Mouse (Mus musculus) spleen, adult 12 weeks (tissue): ENCODE data around the gene Agap2.

Experiments
- DNase-seq: peaks from one replicate; pipeline ENCODE4 v3.0.0; 2022; ENCODE audit warnings: low spot score

Gene Agap2

GRCm38 (mm10) chr10:127076082-127076481, 998 bp downstream of the Agap2 start:
- no peak for DNase-seq

DNA sequence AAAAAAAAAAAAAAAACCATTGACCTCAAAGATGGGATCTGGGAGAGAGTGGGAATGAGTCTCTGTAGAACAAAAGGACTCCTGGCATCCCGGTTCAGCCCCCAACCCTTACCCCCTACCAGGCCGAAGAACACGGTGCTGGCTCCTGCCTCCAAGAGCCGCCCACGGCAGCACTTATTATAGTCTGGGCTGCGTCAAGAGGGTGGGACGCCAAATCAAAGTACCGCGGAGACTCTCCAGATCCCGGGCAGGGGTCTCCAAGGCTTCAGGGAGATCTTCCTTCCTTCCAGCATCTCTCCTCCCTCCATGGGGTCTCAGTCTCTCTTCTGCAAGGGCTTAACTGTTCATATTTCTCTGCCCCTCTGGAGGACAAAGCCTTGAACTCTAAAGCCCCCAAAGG, 2.4 kb downstream of the Agap2 start:
- no peak for DNase-seq

GRCm38 (mm10) chr10:127078001-127078676, 3.1 kb downstream of the Agap2 start:
- no peak for DNase-seq

DNA sequence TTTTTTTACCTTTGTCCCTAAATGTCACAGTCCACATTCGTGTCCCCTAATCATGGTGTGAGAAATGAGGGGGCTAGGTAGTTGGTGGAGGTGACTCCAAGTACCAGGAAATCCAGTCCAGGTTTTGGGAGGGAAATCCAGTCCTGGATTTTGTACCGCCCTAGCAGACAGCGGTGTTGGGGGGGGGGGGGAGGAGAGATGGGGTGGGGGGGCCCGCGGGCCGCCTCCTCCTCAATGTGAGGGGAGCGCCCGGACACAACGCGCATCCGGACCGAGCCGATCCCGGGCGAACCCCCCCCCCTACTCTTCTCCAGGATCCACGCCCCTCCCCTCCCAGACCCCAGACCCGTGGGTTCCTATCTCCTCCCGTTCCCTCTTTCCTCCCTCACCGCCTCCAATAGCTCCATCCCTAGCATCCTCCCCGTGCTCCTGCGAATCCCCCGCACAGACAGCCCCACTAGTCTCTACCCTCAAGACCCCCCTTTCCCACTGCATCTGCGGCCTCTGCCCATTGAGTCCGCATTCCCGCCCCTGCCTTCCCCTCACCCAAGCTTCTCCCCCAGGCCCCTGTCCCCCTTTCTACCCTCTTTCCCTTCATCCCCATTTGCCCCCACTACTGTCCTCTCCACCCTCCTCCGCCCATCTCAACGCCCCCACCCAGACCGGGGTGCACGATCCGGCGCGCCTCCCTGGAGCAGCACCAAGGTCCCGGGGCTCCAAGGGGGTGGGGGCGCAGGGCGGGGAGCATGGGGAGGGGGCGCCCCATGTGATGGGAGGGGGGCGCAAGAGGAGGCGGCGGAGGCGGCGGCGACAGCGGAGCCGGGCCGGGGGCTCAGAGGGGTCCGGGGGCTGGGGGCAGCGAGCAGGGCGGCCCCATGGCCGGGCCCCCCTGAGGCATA, 3.8 kb downstream of the Agap2 start:
- DNase-seq = no peak

DNA sequence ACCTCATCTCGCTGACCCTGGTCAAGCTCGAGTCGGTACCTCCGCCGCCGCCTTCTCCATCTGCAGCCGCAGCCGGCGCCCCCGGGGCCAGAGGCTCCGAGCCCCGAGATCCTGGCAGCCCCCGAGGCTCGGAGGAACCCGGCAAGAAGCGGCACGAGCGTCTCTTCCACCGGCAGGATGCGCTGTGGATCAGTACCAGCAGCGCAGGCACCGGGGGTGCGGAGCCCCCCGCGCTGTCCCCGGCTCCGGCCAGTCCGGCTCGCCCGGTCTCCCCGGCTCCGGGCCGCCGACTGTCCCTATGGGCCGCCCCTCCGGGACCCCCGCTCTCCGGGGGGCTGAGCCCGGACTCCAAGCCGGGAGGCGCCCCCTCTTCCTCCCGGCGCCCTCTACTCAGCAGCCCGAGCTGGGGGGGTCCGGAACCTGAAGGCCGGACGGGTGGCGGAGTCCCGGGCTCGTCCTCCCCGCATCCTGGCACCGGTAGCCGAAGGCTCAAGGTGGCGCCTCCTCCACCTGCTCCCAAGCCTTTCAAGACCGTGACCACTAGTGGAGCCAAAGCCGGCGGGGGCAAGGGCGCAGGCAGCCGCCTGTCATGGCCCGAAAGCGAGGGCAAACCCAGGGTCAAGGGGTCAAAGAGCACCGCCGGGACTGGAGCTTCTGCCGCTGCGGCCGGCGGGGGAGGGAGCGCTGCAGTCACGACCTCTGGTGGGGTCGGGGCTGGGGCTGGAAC, 4.7 kb downstream of the Agap2 start:
- DNase-seq = no peak

GRCm38 (mm10) chr10:127080901-127081780, 6.1 kb downstream of the Agap2 start:
- no peak for DNase-seq

GRCm38 (mm10) chr10:127081996-127082620, 7.0 kb downstream of the Agap2 start:
- no peak for DNase-seq

- no peak for DNase-seq
These were observed 8.3 kb downstream of the Agap2 start for GRCm38 (mm10) chr10:127083292-127083914.

DNA sequence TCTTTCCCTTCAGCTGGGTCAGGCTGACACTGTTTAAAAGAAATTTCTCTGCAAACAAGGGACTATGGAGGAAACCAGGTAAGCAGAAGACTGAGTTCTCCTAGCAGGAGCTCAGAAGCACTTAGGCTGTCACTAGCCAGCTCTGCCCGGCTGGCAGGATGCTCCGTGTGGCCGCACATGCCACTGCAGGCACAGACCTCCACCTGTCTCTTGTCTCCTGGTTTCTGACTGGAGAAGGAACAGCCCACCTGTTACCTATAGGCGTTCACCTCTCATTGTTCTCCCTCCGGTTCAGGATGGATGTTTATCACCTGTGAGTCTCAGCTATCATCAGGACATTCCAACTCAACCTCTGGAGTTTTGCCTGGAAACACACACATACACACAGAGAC, 8.8 kb downstream of the Agap2 start:
- DNase-seq = no peak

DNA sequence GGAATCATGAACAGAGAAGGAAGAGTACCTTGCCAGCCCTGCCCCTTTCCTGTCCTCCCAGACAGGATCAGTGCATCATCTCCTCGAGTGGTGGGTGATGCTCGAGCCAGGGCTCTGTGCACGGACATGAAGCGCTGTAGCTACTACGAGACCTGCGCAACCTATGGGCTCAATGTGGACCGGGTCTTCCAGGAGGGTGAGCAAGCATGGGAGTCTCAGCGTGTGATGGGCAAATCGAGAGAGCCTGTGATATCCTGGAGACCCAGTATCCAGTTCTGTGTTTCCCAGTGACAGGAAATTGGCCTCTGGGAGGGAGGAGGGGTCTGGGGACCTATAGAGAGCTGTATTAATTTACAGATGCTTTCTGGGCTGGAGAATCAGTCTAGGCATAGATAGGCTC, 10.0 kb downstream of the Agap2 start:
- DNase-seq = no peak

GRCm38 (mm10) chr10:127085633-127086032, 10.5 kb downstream of the Agap2 start:
- DNase-seq = no peak

DNA sequence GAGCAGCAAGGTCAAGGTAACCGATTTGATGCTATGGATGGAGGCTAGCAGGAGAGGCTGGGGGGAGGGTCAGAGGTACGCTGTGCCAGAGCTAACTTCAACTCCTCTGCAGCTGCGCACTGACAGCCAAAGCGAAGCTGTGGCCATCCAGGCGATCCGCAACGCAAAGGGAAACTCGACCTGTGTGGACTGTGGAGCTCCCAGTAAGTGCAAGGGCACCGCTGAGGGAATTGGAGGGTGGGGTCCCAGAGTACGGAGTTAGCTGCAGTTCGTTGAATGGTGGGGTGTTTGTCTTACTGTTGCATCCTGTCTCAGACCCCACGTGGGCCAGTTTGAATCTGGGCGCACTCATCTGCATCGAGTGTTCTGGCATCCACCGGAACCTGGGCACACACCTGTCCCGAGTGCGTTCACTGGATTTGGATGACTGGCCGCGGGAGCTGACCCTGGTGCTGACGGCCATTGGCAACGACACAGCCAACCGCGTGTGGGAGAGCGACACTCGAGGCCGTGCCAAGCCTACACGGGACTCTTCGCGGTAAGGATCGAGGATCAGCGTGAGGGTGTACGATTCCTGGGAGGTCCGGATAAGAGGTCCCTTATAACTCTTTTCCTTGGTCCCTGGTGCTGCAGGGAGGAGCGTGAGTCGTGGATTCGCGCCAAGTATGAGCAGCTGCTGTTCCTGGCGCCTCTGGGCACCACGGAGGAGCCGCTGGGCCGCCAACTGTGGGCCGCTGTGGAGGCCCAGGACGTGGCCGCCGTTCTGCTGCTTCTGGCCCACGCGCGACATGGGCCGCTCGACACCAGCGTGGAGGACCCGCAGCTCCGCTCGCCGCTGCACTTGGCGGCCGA, 15.7 kb downstream of the Agap2 start:
- no peak for DNase-seq

- DNase-seq = no peak
These were observed 16.7 kb downstream of the Agap2 start for GRCm38 (mm10) chr10:127091507-127092396.

DNA sequence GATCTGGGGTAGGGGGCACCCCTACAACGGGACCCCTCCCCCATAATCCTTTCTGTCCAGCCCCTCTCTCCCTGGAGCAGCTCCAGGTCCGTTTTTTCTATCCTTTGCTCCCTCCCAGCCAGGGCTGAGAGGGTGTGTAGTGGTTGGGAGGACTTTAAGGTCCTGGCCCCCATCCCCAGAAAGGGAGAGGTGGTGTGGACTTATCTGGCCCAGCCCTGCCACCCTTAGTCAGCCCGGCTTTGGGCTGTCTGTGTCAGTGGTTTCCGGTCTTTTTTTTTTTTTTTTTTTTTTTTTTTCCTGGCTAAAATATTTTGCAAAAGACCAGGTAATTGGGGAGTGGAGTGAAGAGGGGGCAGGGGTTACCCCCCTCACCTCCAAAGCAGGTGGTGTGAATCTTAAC, 17.7 kb downstream of the Agap2 start:
- no peak for DNase-seq

DNA sequence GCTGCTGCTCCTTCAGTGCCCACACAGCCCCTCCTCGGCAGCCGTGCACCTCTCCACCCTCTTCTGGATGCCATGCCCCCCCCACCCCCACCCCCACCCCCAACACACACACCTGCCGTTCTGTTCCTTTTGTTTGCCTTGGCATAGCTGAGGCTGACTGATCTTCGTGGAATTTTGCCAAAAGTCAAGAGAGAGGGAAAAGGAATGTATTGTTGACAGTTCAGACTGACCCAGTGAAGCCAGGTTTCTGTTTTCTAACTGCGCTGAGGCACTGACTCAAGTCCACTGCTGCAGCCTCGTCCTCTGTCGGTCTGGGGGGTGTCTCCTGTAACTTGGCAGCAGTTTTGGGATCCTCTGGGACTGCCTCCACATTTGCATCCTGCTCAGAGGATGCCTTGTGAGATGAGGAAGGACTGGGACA, 19.3 kb downstream of the Agap2 start:
- DNase-seq = no peak

GRCm38 (mm10) chr10:127098514-127098913, 23.4 kb downstream of the Agap2 start:
- DNase-seq = no peak

DNA sequence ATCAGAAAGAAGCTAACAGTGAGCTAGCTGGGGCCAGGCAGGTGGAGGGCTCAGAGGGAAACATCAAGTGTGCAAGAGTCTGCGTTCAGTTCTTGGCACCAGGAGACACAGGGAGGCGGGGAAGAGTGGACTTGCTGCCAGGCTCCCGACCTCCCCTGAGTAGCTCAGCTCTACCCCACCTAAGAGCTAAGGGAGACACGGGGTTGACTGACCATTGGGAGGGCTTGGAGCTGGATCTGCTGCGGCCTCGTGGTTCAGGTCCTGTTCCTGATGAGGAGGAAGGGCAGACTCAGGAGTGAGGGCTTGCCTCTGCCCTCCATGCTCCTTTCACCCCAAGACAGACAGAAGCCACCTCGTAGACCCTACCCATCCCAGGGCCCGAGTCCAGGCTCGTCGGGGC, 24.1 kb downstream of the Agap2 start:
- no peak for DNase-seq

- no peak for DNase-seq
These were observed 24.8 kb downstream of the Agap2 start for GRCm38 (mm10) chr10:127099868-127100267.

- no peak for DNase-seq
These were observed 25.3 kb downstream of the Agap2 start for GRCm38 (mm10) chr10:127100414-127100813.
